Mouse (Mus musculus): ENCODE results near the gene Mlec. TPM values are rescaled to one million over a fixed set of nuclear protein-coding genes. Genes with fewer than 3 reads are reported as not detected.

The Mlec gene
- polyA plus RNA-seq, 1 experiment from 2014 or later, result 23.5 TPM

DNA sequence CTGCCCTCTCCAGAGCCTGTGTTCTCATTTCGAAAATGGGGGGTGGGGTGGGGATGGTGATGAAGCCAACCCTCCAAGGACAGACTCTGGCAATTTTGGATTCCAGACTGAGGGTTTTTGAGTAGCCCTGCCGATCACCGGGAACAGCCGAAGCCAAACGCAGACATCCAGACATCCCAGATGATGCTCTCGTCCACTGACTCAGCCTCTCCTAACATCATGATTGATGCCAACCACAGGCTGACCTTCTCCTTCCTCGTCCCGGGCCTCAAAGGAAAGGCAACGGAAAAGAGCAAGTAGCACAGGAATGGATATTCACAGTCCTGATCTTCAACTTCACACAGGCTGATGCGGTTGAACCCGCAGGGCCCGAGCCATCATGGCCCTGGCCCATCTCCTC is 32.1 kb upstream of the Mlec start:
- Histone ChIP-seq H3K9me3 (replicated peaks) (no peaks in the 10 kb centered on the region), H3K4me1 (peaks cover 60% of the 10 kb centered on the region), H3K4me3 (no peak overlapping the region), H3K27ac (no peak overlapping the region), H3K36me3 (ENCODE audit: poor library complexity, severe bottlenecking) (no peaks in the 10 kb centered on the region), H3K9ac (no peak overlapping the region), H3K4me2 (no peak overlapping the region), H3K27me3 (peaks cover 59% of the 10 kb centered on the region)
- 78% methylated on average over 12 of the region's 12 CpGs for WGBS
- no peak for ATAC-seq

DNA sequence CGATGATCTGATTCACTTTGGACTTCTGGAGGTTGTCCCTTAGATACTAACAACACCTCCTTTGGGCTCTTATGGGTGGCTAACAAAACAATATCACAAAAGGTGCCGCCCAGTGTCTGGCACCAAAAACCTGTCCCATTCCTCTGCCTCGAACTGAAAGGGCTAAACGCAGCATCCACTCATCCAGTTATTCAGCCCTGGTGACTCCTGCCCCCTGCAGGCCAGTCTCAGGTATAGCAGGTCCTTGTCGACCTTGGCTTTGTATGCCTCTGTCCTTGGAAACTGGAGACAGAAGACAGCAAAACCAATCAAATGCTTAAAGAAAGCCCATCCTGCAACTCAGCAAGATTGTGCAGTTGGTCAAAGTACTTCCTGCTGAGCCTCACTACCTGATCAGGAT is 30.8 kb upstream of the Mlec start:
- Histone ChIP-seq H3K27me3 (peaks cover 49% of the 10 kb centered on the region), H3K36me3 (ENCODE audit: poor library complexity, severe bottlenecking) (no peaks in the 10 kb centered on the region), H3K4me1 (peaks cover 52% of the 10 kb centered on the region), H3K4me3 (no peak overlapping the region), H3K9ac (no peak overlapping the region), H3K27ac (no peak overlapping the region), H3K4me2 (no peak overlapping the region), H3K9me3 (replicated peaks) (no peaks in the 10 kb centered on the region)
- ATAC-seq, result no peak
- 46% methylated on average over 5 of the region's 5 CpGs for WGBS

DNA sequence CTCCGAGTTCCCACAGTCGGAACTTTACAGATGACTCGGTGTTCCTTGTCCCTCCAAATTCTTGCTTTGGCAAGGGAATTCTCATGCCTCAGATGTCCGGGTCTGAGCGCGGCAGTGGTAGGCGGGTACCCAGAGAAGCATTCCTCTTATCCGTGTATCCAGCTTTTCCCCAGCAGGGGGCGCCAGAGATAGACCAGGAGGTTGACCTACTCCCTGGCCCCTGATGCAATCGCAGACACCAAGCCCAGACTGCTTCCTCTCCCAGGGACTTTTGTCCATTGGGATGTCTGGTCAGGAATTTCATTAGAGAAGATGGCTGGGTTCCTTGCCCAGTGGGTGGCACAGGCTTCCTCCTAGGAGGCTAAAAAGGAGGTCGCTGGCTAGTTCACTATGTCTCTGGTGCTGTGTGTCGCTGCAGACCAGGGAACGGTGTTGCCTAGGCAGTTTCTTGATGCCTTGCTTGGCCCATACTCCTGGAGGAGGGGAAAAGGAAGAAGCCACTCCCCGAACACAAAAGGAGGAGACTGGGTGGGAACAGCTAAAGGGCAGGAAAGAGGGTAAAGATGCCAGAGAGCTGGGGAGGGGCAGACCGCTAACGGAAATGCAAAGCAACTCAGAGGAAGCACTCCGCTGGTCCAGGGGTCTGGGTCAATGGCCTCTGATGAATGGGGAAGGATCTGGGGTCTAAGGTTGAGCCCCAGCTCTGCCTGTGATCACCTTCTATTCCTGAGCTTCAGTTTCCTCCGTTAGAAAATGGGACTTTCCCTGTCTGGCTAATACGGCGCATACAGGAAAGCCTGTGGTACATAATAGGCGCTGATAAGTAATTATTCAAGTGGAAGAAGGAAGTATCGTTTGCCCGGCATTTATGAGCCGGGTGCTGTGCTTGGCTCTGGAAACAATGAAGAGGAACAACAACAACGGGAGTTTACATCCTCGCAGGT is 29.5 kb upstream of the Mlec start:
- Histone ChIP-seq H3K9me3 (replicated peaks) (no peaks in the 10 kb centered on the region), H3K4me1 (peaks cover 46% of the 10 kb centered on the region), H3K36me3 (ENCODE audit: poor library complexity, severe bottlenecking) (no peaks in the 10 kb centered on the region), H3K9ac (peak overlapping the region; percentile 31; the same call in 1 of the 2 replicates), H3K4me3 (peak overlapping the region; percentile 3; the same call in 1 of the 2 replicates), H3K27ac (peak overlapping the region; percentile 79), H3K27me3 (peaks cover 36% of the 10 kb centered on the region), H3K4me2 (peak overlapping the region; percentile 38)
- 14% methylated on average over 26 of the region's 26 CpGs for WGBS
- peak; percentile 71 for ATAC-seq

DNA sequence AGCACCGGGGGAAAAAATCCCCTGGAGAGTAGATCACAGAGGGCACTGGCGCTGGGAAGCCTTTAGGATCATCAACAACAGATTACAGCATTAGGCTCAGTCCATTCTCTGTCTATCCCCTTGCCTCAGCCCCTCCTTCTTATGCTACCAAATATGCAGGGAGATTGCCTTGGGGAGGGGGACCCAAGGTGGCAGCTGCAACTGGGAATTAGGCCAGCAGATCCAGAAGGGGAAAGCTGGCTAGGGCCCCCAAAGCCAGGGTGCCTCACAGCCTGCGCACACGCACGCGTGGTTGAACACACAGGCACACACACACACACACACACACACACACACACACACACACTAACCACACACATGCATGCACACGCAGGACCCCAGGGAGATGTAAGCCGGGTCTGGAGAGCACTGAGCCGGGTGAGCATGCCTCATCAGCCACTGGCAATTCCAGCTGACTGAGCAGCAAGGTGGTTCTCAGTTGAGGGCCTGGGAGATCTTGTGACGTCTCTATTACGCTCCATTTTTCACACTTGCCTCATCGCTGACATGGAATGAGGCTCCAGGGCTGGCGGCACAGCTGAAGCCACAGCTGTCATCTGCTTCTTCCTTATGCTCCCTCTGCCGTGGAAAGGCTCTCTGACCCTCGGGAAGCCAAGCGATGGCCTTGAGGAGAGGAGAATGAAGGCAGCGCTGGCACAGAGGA is 28.5 kb upstream of the Mlec start:
- Histone ChIP-seq H3K36me3 (ENCODE audit: poor library complexity, severe bottlenecking) (no peaks in the 10 kb centered on the region), H3K4me3 (0 out of 2 replicates have a peak overlapping the region, but pooled peaks have one; percentile 3), H3K27me3 (peaks cover 26% of the 10 kb centered on the region), H3K9me3 (replicated peaks) (no peaks in the 10 kb centered on the region), H3K4me1 (peaks cover 47% of the 10 kb centered on the region), H3K27ac (peak overlapping the region; percentile 79), H3K4me2 (peak overlapping the region; percentile 38), H3K9ac (peak overlapping the region; percentile 31; the same call in 1 of the 2 replicates)
- ATAC-seq, result peak; percentile 77
- 31% methylated on average over 17 of the region's 17 CpGs for WGBS

DNA sequence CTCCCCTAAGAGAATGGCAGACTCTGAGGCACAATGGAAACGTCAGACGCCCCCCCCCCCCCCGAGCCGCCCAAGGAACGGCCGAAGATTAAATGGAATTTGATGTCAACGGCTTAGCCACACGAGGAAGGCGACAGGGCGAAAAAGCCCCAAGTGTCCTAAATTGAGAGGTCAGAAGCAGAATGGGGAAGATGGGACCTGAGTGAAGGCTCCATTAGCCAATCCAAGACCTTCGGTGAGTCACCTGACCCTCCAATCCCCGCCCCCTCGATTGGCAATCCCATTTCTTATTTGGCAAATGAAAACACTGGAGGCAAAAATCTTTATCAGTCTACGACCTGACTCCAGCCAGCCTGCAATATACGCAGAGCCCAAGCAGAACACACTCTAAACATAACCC is 26.7 kb upstream of the Mlec start:
- 16% methylated on average over 15 of the region's 15 CpGs for WGBS
- peak overlapping the region; percentile 35 for H3K27ac ChIP-seq
- H3K27me3 ChIP-seq, result peaks cover 10% of the 10 kb centered on the region
- no peak for ATAC-seq
- H3K36me3 ChIP-seq (ENCODE audit: poor library complexity, severe bottlenecking), result no peaks in the 10 kb centered on the region
- H3K4me1 ChIP-seq, result peaks cover 54% of the 10 kb centered on the region
- H3K9me3 ChIP-seq (replicated peaks), result no peaks in the 10 kb centered on the region
- peak overlapping the region; percentile 40 for H3K4me2 ChIP-seq
- peak overlapping the region; percentile 27 for H3K9ac ChIP-seq
- peak overlapping the region; percentile 22; the same call in 1 of the 2 replicates for H3K4me3 ChIP-seq

DNA sequence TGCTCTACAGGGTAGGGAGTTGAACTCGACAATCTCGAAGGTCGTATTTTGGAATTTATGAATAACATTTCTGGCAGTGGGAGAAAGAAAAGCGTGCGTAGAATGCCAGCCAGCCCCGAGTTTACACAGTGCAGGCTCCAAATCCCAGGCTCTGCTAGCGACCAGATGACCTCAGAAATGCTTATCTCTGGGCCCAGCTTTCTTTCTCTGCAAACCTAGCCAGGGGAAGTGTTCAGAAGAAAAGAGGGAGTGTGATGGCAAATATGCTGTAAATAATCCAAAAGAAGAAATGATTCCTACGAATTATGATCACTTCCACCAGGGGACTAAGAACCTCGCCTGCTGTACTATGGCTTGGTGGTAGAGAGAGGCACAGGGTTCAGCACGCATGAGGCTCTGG is 25.5 kb upstream of the Mlec start:
- no peak overlapping the region for H3K4me3 ChIP-seq

DNA sequence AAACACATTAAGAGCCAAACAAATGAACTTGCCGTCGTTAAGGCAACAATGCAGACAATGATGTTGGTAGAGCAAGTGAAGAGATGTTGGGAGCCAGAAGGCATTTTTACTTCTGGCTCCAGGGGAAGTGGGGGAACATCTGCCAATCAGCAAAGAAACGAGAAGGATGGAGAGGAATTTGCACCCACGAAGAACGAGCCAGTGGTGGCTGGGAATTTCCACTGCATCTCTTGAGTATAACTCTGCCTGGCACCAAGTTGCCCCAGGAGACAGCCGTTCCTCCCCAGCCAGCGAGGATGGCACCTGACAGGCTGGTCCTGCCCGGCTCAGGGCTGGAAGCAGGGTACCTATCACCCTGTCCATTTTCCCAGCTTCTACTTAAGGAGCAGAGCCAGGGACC is 24.9 kb upstream of the Mlec start:
- ATAC-seq, result no peak
- H3K9me3 ChIP-seq (replicated peaks), result no peaks in the 10 kb centered on the region
- no peak overlapping the region for H3K4me3 ChIP-seq
- 66% methylated on average over 8 of the region's 8 CpGs for WGBS
- no peaks in the 10 kb centered on the region for H3K36me3 ChIP-seq (ENCODE audit: poor library complexity, severe bottlenecking)
- H3K4me2 ChIP-seq, result no peak overlapping the region
- H3K27ac ChIP-seq, result no peak overlapping the region; the same call in 1 of the 2 replicates
- peaks cover 53% of the 10 kb centered on the region for H3K4me1 ChIP-seq
- no peak overlapping the region for H3K9ac ChIP-seq
- peaks cover 8% of the 10 kb centered on the region for H3K27me3 ChIP-seq

More for the DNA sequence above, 25.5 kb upstream of the Mlec start:
- Histone ChIP-seq H3K27ac (no peak overlapping the region), H3K9me3 (replicated peaks) (no peaks in the 10 kb centered on the region), H3K4me2 (no peak overlapping the region), H3K36me3 (ENCODE audit: poor library complexity, severe bottlenecking) (no peaks in the 10 kb centered on the region), H3K9ac (no peak overlapping the region), H3K27me3 (peaks cover 8% of the 10 kb centered on the region), H3K4me1 (peaks cover 54% of the 10 kb centered on the region)
- no peak for ATAC-seq
- WGBS, result 91% methylated on average over 10 of the region's 10 CpGs

DNA sequence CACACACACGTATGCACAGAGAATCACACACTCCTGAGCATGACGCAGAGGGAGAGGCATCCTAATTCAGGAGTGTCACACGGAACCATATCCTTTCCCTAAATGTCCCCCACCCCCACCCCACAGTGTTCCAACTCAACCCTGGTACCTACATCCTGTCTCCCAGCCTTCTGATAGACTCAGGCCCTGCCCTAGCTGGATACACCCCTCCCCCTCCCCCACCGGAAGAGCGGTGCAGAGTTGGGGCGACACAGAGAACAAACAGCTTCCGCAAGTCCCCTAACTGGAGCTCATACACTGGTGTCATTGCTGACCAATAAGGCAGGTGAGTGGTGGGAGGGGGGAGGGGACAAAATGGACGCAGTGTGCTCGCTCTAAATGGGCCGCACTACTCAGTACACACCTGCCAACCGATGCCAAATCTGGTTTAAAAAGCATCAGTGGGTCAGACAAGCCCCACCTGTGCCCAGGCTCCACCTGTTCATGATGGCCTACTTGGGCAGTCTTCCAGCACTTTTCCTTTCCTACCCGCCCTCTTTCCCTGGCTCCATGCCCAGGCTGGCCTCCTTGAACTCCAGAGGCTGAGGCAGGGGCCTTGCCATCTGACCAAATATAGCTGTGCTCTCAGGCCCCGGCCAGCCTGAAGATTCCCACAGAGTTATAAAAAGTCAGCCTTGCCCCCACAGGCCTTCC is 23.4 kb upstream of the Mlec start:
- H3K4me3 ChIP-seq, result no peak overlapping the region
- H3K4me1 ChIP-seq, result peaks cover 39% of the 10 kb centered on the region
- no peaks in the 10 kb centered on the region for H3K9me3 ChIP-seq (replicated peaks)
- no peak for ATAC-seq
- H3K27me3 ChIP-seq, result peaks cover 3% of the 10 kb centered on the region
- no peak overlapping the region for H3K9ac ChIP-seq
- no peak overlapping the region for H3K27ac ChIP-seq
- WGBS, result 79% methylated on average over 13 of the region's 13 CpGs
- no peak overlapping the region for H3K4me2 ChIP-seq
- no peaks in the 10 kb centered on the region for H3K36me3 ChIP-seq (ENCODE audit: poor library complexity, severe bottlenecking)

DNA sequence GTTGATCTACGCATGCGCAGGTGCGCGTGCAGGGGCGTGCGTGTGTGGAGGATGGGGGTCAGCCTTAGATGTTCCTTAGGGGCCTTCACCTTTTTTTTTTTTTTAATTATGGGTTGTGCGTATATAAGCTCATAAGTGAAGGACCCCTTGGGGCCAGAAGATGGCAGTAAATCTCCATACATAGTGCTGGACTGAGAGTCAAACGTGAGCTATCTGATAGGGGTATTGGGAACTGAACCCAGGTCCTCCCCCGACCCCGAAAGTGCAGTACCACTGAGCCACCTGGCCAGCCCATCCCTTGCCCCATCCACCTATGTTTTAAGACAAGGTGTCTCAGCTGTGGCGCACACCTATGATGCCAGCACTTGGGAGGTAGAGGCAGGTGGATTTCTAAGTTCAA is 21.6 kb upstream of the Mlec start:
- 92% methylated on average over 11 of the region's 11 CpGs for WGBS
- H3K9ac ChIP-seq, result no peak overlapping the region
- H3K27me3 ChIP-seq, result no peaks in the 10 kb centered on the region
- H3K27ac ChIP-seq, result no peak overlapping the region
- no peak overlapping the region for H3K4me3 ChIP-seq
- H3K4me2 ChIP-seq, result no peak overlapping the region
- ATAC-seq, result no peak
- no peaks in the 10 kb centered on the region for H3K9me3 ChIP-seq (replicated peaks)
- no peaks in the 10 kb centered on the region for H3K36me3 ChIP-seq (ENCODE audit: poor library complexity, severe bottlenecking)
- H3K4me1 ChIP-seq, result peaks cover 23% of the 10 kb centered on the region

DNA sequence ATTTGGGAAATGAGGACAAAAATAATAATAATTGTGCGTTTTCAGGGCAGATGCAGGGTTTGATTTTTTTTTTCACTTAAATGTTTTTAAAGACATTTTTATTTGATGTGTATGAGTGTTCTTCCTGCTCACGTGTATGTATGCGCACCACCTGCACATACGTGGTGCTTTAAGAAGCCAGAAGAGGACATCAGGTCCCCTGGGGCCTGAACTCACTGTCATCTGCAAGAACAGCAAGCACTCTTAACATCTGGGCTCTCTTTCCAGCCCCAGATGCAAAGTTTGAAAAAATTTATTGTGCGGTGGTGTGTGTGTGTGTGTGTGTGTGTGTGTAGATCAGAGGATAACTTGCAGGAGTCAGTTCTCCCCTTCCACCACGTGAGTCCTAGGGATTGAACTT is 19.9 kb upstream of the Mlec start:
- ATAC-seq, result no peak
- peaks cover 19% of the 10 kb centered on the region for H3K4me1 ChIP-seq
- no peak overlapping the region for H3K4me2 ChIP-seq
- no peaks in the 10 kb centered on the region for H3K9me3 ChIP-seq (replicated peaks)
- H3K9ac ChIP-seq, result no peak overlapping the region
- no peak overlapping the region for H3K27ac ChIP-seq
- H3K4me3 ChIP-seq, result no peak overlapping the region
- 83% methylated on average over 6 of the region's 6 CpGs for WGBS
- H3K36me3 ChIP-seq (ENCODE audit: poor library complexity, severe bottlenecking), result peaks cover 2% of the 10 kb centered on the region; the same call in 1 of the 2 replicates
- no peaks in the 10 kb centered on the region for H3K27me3 ChIP-seq

DNA sequence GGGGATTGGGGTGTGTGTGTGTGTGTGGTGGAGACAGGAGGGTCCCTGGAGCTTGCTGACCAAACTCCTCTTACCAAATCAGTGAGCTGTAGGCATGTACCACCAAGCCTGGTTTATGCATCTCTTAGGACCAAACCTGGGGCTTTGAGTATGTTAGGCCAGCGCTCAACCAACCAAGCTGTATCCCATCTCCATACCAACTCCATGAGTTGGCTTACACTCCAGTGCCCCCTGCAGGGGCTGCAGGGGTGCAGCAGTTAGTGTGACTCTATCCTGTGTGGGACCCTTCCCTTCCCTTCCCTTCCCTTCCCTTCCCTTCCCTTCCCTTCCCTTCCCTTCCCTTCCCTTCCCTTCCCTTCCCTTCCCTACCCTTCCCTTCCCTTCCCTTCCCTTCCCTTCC is 16.6 kb upstream of the Mlec start:
- WGBS, result 81% methylated on average over 1 of the region's 1 CpGs

DNA sequence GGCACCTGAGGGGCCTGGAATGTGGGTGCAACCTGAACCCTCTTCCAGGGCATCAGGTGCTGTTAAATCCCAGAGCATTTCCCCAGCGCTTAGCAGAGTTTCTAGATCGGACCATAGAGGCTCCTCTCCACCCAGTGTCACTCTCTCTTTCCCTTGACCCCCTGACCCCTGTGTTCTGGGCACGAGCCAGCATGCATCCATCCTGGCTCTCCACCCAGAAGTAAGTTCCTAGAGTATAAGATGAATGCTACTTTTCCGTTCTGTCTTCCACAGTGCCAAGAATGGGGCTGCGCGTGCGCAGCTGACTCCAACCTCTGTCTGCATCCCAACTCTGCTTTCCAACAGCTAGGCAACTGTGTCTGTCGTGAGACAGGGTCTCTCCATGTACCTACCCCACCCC is 12.2 kb upstream of the Mlec start:
- no peak for ATAC-seq
- WGBS, result 85% methylated on average over 8 of the region's 8 CpGs

More for the DNA sequence above, 16.6 kb upstream of the Mlec start:
- Histone ChIP-seq H3K27ac (no peak overlapping the region), H3K4me3 (no peak overlapping the region), H3K36me3 (ENCODE audit: poor library complexity, severe bottlenecking) (peaks cover 2% of the 10 kb centered on the region; the same call in 1 of the 2 replicates), H3K4me2 (no peak overlapping the region), H3K9me3 (replicated peaks) (no peaks in the 10 kb centered on the region), H3K9ac (no peak overlapping the region), H3K27me3 (no peaks in the 10 kb centered on the region), H3K4me1 (no peaks in the 10 kb centered on the region)
- no peak for ATAC-seq

More for the DNA sequence above, 12.2 kb upstream of the Mlec start:
- peaks cover 2% of the 10 kb centered on the region; the same call in 1 of the 2 replicates for H3K36me3 ChIP-seq (ENCODE audit: poor library complexity, severe bottlenecking)
- no peak overlapping the region for H3K9ac ChIP-seq
- H3K27ac ChIP-seq, result no peak overlapping the region
- H3K4me1 ChIP-seq, result no peaks in the 10 kb centered on the region
- no peaks in the 10 kb centered on the region for H3K9me3 ChIP-seq (replicated peaks)
- no peak overlapping the region for H3K4me2 ChIP-seq
- no peaks in the 10 kb centered on the region for H3K27me3 ChIP-seq
- no peak overlapping the region for H3K4me3 ChIP-seq
